Comparison of ENCODE assay signal across 19 mouse cellular contexts in the genomic region with DNA sequence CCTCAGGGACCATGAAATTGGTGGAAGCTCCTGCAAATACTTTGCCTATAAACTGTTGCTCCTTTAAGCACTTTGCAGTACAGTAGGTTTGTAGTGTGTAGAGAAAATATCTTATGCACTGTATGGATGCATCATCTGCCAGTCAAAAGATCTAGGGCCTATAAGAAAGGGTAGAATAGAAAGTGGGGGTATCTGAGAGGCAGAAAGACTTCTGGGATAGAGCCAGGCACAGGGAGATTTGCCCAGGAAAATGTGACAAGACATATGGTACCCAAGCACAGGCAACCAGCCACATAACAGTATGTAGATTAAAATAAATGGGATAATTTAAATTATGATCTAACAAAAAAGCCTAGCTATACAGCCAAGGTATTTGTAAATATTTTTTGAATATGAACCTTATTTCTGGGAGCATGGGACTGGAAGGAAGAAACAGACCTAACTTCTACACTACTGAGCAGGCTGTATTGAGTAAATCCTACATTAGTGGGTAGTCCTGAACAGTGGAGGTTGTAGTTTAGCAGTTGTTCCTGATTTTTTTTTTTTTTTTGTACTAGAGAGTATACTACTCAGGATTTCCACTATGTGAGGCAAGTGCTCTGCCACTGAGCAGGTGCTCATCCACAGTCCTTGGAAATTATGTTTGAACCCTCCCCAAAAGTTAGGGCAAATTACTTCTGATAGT.
A peak's percentile ranks its signal among the peaks of the same experiment; 100 is the strongest.
DNase-seq lines count a peak whose midpoint lies in the region; ATAC-seq lines count a peak whose summit lies in the region.
"Had no signal": no experiment of that assay in that cellular context is flagged by ENCODE, and none has a peak within 500 bp of the region (broad histone marks: within the 10 kb centered on the region; RNA-seq: fewer than 3 reads in every experiment).

No protein-coding gene starts in this region.

- no peak overlapping the region for H3K9ac ChIP-seq in forebrain, embryonic 15.5 days (replicated peaks)
- H3K9ac ChIP-seq in forebrain, embryonic 11.5 days (ENCODE audit: low read length) = no peak overlapping the region
- H3K9ac ChIP-seq: hindbrain, embryonic 12.5 days; liver, embryonic 14.5 days; midbrain, embryonic 13.5 days; neural tube, embryonic 13.5 days had no signal

- H3K4me3 ChIP-seq in forebrain, embryonic 15.5 days = no peak overlapping the region
- no peak overlapping the region for H3K4me3 ChIP-seq in forebrain, embryonic 11.5 days (ENCODE audit: low read depth, low read length)
- H3K4me3 ChIP-seq: gastrocnemius, adult 2 months; hindbrain, embryonic 12.5 days; midbrain, embryonic 13.5 days; neural tube, embryonic 13.5 days had no signal

- H3K27me3 ChIP-seq in forebrain, embryonic 15.5 days = no peaks in the 10 kb centered on the region
- no peaks in the 10 kb centered on the region for H3K27me3 ChIP-seq in forebrain, embryonic 11.5 days (ENCODE audit: control insufficient read depth, insufficient read depth, low read length)
- H3K27me3 ChIP-seq: CH12.LX; hindbrain, embryonic 12.5 days; midbrain, embryonic 13.5 days; neural tube, embryonic 13.5 days had no signal

- H3K4me1 ChIP-seq in forebrain, embryonic 15.5 days = no peaks in the 10 kb centered on the region
- H3K4me1 ChIP-seq in forebrain, embryonic 11.5 days (replicated peaks; ENCODE audit: control insufficient read depth, insufficient read depth, low read length) = no peaks in the 10 kb centered on the region
- H3K4me1 ChIP-seq: hindbrain, embryonic 12.5 days; midbrain, embryonic 13.5 days; neural tube, embryonic 13.5 days had no signal

- H3K36me3 ChIP-seq in forebrain, embryonic 15.5 days = no peaks in the 10 kb centered on the region
- no peaks in the 10 kb centered on the region for H3K36me3 ChIP-seq in forebrain, embryonic 11.5 days (ENCODE audit: control insufficient read depth, insufficient read depth, low read length)
- H3K36me3 ChIP-seq: hindbrain, embryonic 12.5 days; midbrain, embryonic 13.5 days; neural tube, embryonic 13.5 days had no signal

- peak; percentile 96 for ATAC-seq in forebrain, embryonic 15.5 days (replicated peaks)
- ATAC-seq in forebrain, embryonic 11.5 days (replicated peaks; ENCODE audit: low FRiP score) = no peak
- no peak for ATAC-seq in monocyte, adult 5-6 weeks (replicated peaks; ENCODE audit: insufficient number of reproducible peaks, low FRiP score, low TSS enrichment, poor library complexity, severe bottlenecking)
- ATAC-seq: midbrain, embryonic 13.5 days had no signal

- no peak overlapping the region for H3K4me2 ChIP-seq in forebrain, embryonic 15.5 days (replicated peaks)
- no peak overlapping the region for H3K4me2 ChIP-seq in forebrain, embryonic 11.5 days (ENCODE audit: low read depth, low read length, severe bottlenecking)
- H3K4me2 ChIP-seq: heart, embryonic 11.5 days; hindbrain, embryonic 12.5 days; midbrain, embryonic 13.5 days; neural tube, embryonic 13.5 days had no signal

- no peak for DNase-seq in forebrain, embryonic 11.5 days (ENCODE audit: low spot score)
- DNase-seq in brain, adult 2 months (ENCODE audit: low read depth, low spot score) = peak; percentile 84
- DNase-seq in cerebellum, adult 18-20 months = peak; percentile 47 to 53
- peak; percentile 52 to 71 for DNase-seq in cerebellum, postnatal 25 days
- DNase-seq in layer of hippocampus, adult 8-10 months (ENCODE audit: low spot score in 2 of 2) = no peak
- DNase-seq: adrenal gland, postnatal 25 days; gastrocnemius, adult 2 months; heart, postnatal 10 days; kidney, postnatal 4 days; right cerebral cortex, adult 18-20 months; thymus, adult 2 months had no signal

- H3K27ac ChIP-seq in forebrain, embryonic 15.5 days (replicated peaks) = 0 out of 2 replicates have a peak overlapping the region, but pooled peaks have one; percentile 15
- H3K27ac ChIP-seq in forebrain, embryonic 11.5 days (ENCODE audit: low read depth, low read length) = no peak overlapping the region
- H3K27ac ChIP-seq: gastrocnemius, adult 2 months; hindbrain, embryonic 12.5 days; liver, embryonic 14.5 days; midbrain, embryonic 13.5 days; neural tube, embryonic 13.5 days had no signal

- H3K9me3 ChIP-seq in forebrain, embryonic 15.5 days = no peaks in the 10 kb centered on the region
- H3K9me3 ChIP-seq in forebrain, embryonic 11.5 days (ENCODE audit: control insufficient read depth, low read length) = no peaks in the 10 kb centered on the region
- H3K9me3 ChIP-seq: hindbrain, embryonic 12.5 days; midbrain, embryonic 13.5 days; neural tube, embryonic 13.5 days had no signal

Comparison
In these comparisons a context has a peak if more than half of its experiments do, and no peak if none do; other contexts are left out.
1. DNase-seq: peak in brain, adult 2 months (single experiment), cerebellum, adult 18-20 months (2 of 2) and cerebellum, postnatal 25 days (2 of 2); none in forebrain, embryonic 11.5 days (single experiment) and layer of hippocampus, adult 8-10 months (0 of 2).